Mouse (Mus musculus): ENCODE measurements at regions not wholly inside any gene's neighbourhood (a gene's known extent, or its start where the extent isn't known, plus 50 kb on each side); places are given as distances from the start of the nearest gene placed in this dataset.

- DNase-seq (ENCODE audit: low spot score) (no peak), ATAC-seq (replicated peaks; ENCODE audit: low FRiP score, low read depth) (no peak)
- no peak overlapping the region for H3K4me3 ChIP-seq (replicated peaks; ENCODE audit: low read depth, low read length)
- WGBS = 85% methylated on average over 3 of the region's 3 CpGs
- H3K36me3 ChIP-seq (ENCODE audit: insufficient read depth, low read length) = no peaks in the 10 kb centered on the region
- no peak for TF ChIP-seq CTCF (IDR thresholded peaks at IDR 0.05; ENCODE audit: low read depth)
- no peaks in the 10 kb centered on the region for H3K4me1 ChIP-seq (replicated peaks; ENCODE audit: insufficient read depth, low read length)
- H3K27ac ChIP-seq = no peak overlapping the region
- no peaks in the 10 kb centered on the region for H3K9me3 ChIP-seq (replicated peaks; ENCODE audit: low read length)
- H3K27me3 ChIP-seq (ENCODE audit: insufficient read depth, low read length) = no peaks in the 10 kb centered on the region
- H3K4me2 ChIP-seq (ENCODE audit: low read length) = no peak overlapping the region
- H3K9ac ChIP-seq (ENCODE audit: low read depth, low read length) = no peak overlapping the region
These were observed 192.4 kb upstream of the Nfe2l3 start for GRCm38 (mm10) chr6:51240039-51240438.

GRCm38 (mm10) chr6:51250233-51250632 is 182.2 kb upstream of the Nfe2l3 start:
- Histone ChIP-seq H3K36me3 (ENCODE audit: insufficient read depth, low read length) (no peaks in the 10 kb centered on the region), H3K27ac (no peak overlapping the region), H3K9ac (ENCODE audit: low read depth, low read length) (no peak overlapping the region), H3K4me1 (replicated peaks; ENCODE audit: insufficient read depth, low read length) (no peaks in the 10 kb centered on the region), H3K9me3 (replicated peaks; ENCODE audit: low read length) (no peaks in the 10 kb centered on the region), H3K4me2 (ENCODE audit: low read length) (no peak overlapping the region), H3K27me3 (ENCODE audit: insufficient read depth, low read length) (no peaks in the 10 kb centered on the region), H3K4me3 (replicated peaks; ENCODE audit: low read depth, low read length) (no peak overlapping the region)
- TF ChIP-seq CTCF (IDR thresholded peaks at IDR 0.05; ENCODE audit: low read depth) = no peak
- DNase-seq (ENCODE audit: low spot score) (no peak), ATAC-seq (replicated peaks; ENCODE audit: low FRiP score, low read depth) (no peak)

GRCm38 (mm10) chr6:51251432-51251831 is 181.0 kb upstream of the Nfe2l3 start:
- ATAC-seq (replicated peaks; ENCODE audit: low FRiP score, low read depth) = no peak
- Histone ChIP-seq H3K9ac (ENCODE audit: low read depth, low read length) (no peak overlapping the region), H3K4me2 (ENCODE audit: low read length) (no peak overlapping the region), H3K4me3 (replicated peaks; ENCODE audit: low read depth, low read length) (no peak overlapping the region), H3K27me3 (ENCODE audit: insufficient read depth, low read length) (no peaks in the 10 kb centered on the region), H3K27ac (no peak overlapping the region), H3K4me1 (replicated peaks; ENCODE audit: insufficient read depth, low read length) (no peaks in the 10 kb centered on the region), H3K36me3 (ENCODE audit: insufficient read depth, low read length) (no peaks in the 10 kb centered on the region), H3K9me3 (replicated peaks; ENCODE audit: low read length) (no peaks in the 10 kb centered on the region)
- TF ChIP-seq CTCF (IDR thresholded peaks at IDR 0.05; ENCODE audit: low read depth) = no peak
- no peak for DNase-seq (ENCODE audit: low spot score)
- 91% methylated on average over 2 of the region's 2 CpGs for WGBS

GRCm38 (mm10) chr6:51252721-51253120 is 179.7 kb upstream of the Nfe2l3 start:
- Histone ChIP-seq H3K9me3 (replicated peaks; ENCODE audit: low read length) (no peaks in the 10 kb centered on the region), H3K27me3 (ENCODE audit: insufficient read depth, low read length) (no peaks in the 10 kb centered on the region), H3K27ac (no peak overlapping the region), H3K9ac (ENCODE audit: low read depth, low read length) (no peak overlapping the region), H3K36me3 (ENCODE audit: insufficient read depth, low read length) (no peaks in the 10 kb centered on the region), H3K4me2 (ENCODE audit: low read length) (no peak overlapping the region), H3K4me3 (replicated peaks; ENCODE audit: low read depth, low read length) (no peak overlapping the region), H3K4me1 (replicated peaks; ENCODE audit: insufficient read depth, low read length) (no peaks in the 10 kb centered on the region)
- TF ChIP-seq CTCF (IDR thresholded peaks at IDR 0.05; ENCODE audit: low read depth) = no peak
- DNase-seq (ENCODE audit: low spot score) = no peak
- ATAC-seq (replicated peaks; ENCODE audit: low FRiP score, low read depth) = no peak
- WGBS = 81% methylated on average over 3 of the region's 3 CpGs

- DNase-seq (ENCODE audit: low spot score) (no peak), ATAC-seq (replicated peaks; ENCODE audit: low FRiP score, low read depth) (no peak)
- Histone ChIP-seq H3K4me3 (replicated peaks; ENCODE audit: low read depth, low read length) (no peak overlapping the region), H3K27me3 (ENCODE audit: insufficient read depth, low read length) (no peaks in the 10 kb centered on the region), H3K36me3 (ENCODE audit: insufficient read depth, low read length) (no peaks in the 10 kb centered on the region), H3K27ac (no peak overlapping the region), H3K4me1 (replicated peaks; ENCODE audit: insufficient read depth, low read length) (no peaks in the 10 kb centered on the region), H3K4me2 (ENCODE audit: low read length) (no peak overlapping the region), H3K9me3 (replicated peaks; ENCODE audit: low read length) (no peaks in the 10 kb centered on the region), H3K9ac (ENCODE audit: low read depth, low read length) (no peak overlapping the region)
- no peak for TF ChIP-seq CTCF (IDR thresholded peaks at IDR 0.05; ENCODE audit: low read depth)
- WGBS = 56% methylated on average over 4 of the region's 4 CpGs
These were observed 175.8 kb upstream of the Nfe2l3 start for GRCm38 (mm10) chr6:51256631-51257030.

GRCm38 (mm10) chr6:51257524-51257923 is 174.9 kb upstream of the Nfe2l3 start:
- Histone ChIP-seq H3K4me1 (replicated peaks; ENCODE audit: insufficient read depth, low read length) (no peaks in the 10 kb centered on the region), H3K4me3 (replicated peaks; ENCODE audit: low read depth, low read length) (no peak overlapping the region), H3K36me3 (ENCODE audit: insufficient read depth, low read length) (no peaks in the 10 kb centered on the region), H3K4me2 (ENCODE audit: low read length) (no peak overlapping the region), H3K9me3 (replicated peaks; ENCODE audit: low read length) (no peaks in the 10 kb centered on the region), H3K27me3 (ENCODE audit: insufficient read depth, low read length) (no peaks in the 10 kb centered on the region), H3K9ac (ENCODE audit: low read depth, low read length) (no peak overlapping the region), H3K27ac (no peak overlapping the region)
- no peak for DNase-seq (ENCODE audit: low spot score)
- no peak for TF ChIP-seq CTCF (IDR thresholded peaks at IDR 0.05; ENCODE audit: low read depth)
- 83% methylated on average over 6 of the region's 6 CpGs for WGBS
- no peak for ATAC-seq (replicated peaks; ENCODE audit: low FRiP score, low read depth)

GRCm38 (mm10) chr6:51258304-51258703 is 174.2 kb upstream of the Nfe2l3 start:
- H3K4me1 ChIP-seq (replicated peaks; ENCODE audit: insufficient read depth, low read length) = no peaks in the 10 kb centered on the region
- H3K9me3 ChIP-seq (replicated peaks; ENCODE audit: low read length) = no peaks in the 10 kb centered on the region
- DNase-seq (ENCODE audit: low spot score) = no peak
- no peak overlapping the region for H3K9ac ChIP-seq (ENCODE audit: low read depth, low read length)
- no peak for ATAC-seq (replicated peaks; ENCODE audit: low FRiP score, low read depth)
- no peaks in the 10 kb centered on the region for H3K27me3 ChIP-seq (ENCODE audit: insufficient read depth, low read length)
- WGBS = 81% methylated on average over 2 of the region's 2 CpGs
- no peak for TF ChIP-seq CTCF (IDR thresholded peaks at IDR 0.05; ENCODE audit: low read depth)
- H3K27ac ChIP-seq = no peak overlapping the region
- no peak overlapping the region for H3K4me3 ChIP-seq (replicated peaks; ENCODE audit: low read depth, low read length)
- H3K4me2 ChIP-seq (ENCODE audit: low read length) = no peak overlapping the region
- H3K36me3 ChIP-seq (ENCODE audit: insufficient read depth, low read length) = no peaks in the 10 kb centered on the region
